Mouse (Mus musculus) CD4-positive, CD25-positive, alpha-beta regulatory T cell, adult 2 months (primary cell): ENCODE measurements around the gene Nectin1.
A peak's percentile ranks its signal among the peaks of the same experiment; 100 is the strongest.

Experiments used
- DNase-seq: peaks from one replicate; pipeline ENCODE4 v3.0.0-alpha.2; 2012; ENCODE audit warnings: low read depth, low spot score

Gene Nectin1

GRCm38 (mm10) chr9:43765419-43766179, 21.8 kb downstream of the Nectin1 start:
- DNase-seq, result no peak

- no peak for DNase-seq
Measured at GRCm38 (mm10) chr9:43768779-43769178, 25.0 kb downstream of the Nectin1 start.

GRCm38 (mm10) chr9:43769228-43769627, 25.4 kb downstream of the Nectin1 start:
- DNase-seq, result no peak

GRCm38 (mm10) chr9:43769940-43770339, 26.2 kb downstream of the Nectin1 start:
- DNase-seq, result no peak

GRCm38 (mm10) chr9:43771041-43771440, 27.3 kb downstream of the Nectin1 start:
- DNase-seq, result no peak

- DNase-seq, result no peak
Measured at GRCm38 (mm10) chr9:43772460-43772859, 28.7 kb downstream of the Nectin1 start.

- DNase-seq, result no peak
Measured at GRCm38 (mm10) chr9:43773521-43773920, 29.7 kb downstream of the Nectin1 start.

GRCm38 (mm10) chr9:43774427-43774826, 30.6 kb downstream of the Nectin1 start:
- no peak for DNase-seq

GRCm38 (mm10) chr9:43776231-43776630, 32.4 kb downstream of the Nectin1 start:
- DNase-seq, result no peak

GRCm38 (mm10) chr9:43777362-43778360, 33.9 kb downstream of the Nectin1 start:
- no peak for DNase-seq

- no peak for DNase-seq
Measured at GRCm38 (mm10) chr9:43780883-43781282, 37.1 kb downstream of the Nectin1 start.

- no peak for DNase-seq
Measured at GRCm38 (mm10) chr9:43782401-43782800, 38.6 kb downstream of the Nectin1 start.

GRCm38 (mm10) chr9:43783959-43784358, 40.2 kb downstream of the Nectin1 start:
- DNase-seq, result peak; percentile 37

GRCm38 (mm10) chr9:43784841-43785240, 41.1 kb downstream of the Nectin1 start:
- peak; percentile 46 for DNase-seq

- no peak for DNase-seq
Measured at GRCm38 (mm10) chr9:43787591-43787990, 43.8 kb downstream of the Nectin1 start.

GRCm38 (mm10) chr9:43792681-43793080, 48.9 kb downstream of the Nectin1 start:
- no peak for DNase-seq

GRCm38 (mm10) chr9:43793411-43793810, 49.6 kb downstream of the Nectin1 start:
- no peak for DNase-seq

- no peak for DNase-seq
Measured at GRCm38 (mm10) chr9:43796031-43796430, 52.2 kb downstream of the Nectin1 start.

GRCm38 (mm10) chr9:43796841-43797740, 53.3 kb downstream of the Nectin1 start:
- DNase-seq, result no peak

- DNase-seq, result no peak
Measured at GRCm38 (mm10) chr9:43797746-43798145, 54.0 kb downstream of the Nectin1 start.

GRCm38 (mm10) chr9:43800525-43800924, 56.7 kb downstream of the Nectin1 start:
- no peak for DNase-seq
